In the genomic region with DNA sequence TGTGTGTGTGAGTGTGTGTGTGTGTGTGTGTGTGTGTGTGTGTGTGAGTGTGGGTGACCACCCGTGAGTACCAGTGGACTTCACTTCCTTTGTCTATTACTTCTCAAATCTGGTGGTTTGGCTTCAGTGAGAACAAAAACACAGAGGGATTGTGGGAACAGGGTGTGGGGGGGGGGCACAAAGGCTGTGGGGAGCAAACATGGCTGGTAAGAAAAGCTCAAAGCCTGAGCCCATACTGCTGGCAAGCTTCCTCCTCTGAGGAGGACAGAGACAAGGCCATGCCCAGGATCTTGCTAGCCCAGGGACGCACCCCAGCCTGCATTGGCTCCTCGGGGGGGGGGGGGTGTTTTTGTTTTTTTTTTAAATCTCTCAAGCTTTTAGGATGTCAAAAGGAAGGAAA, we compare ENCODE assay signal across 11 mouse cellular contexts. TPM values are rescaled to one million over a fixed set of nuclear protein-coding genes. Genes with fewer than 3 reads are reported as not detected.
DNase-seq lines count a peak whose midpoint lies in the region; ATAC-seq and TF ChIP-seq lines count a peak whose summit lies in the region.
"Had no signal": no experiment of that assay in that cellular context is flagged by ENCODE, and none has a peak within 500 bp of the region (broad histone marks: within the 10 kb centered on the region; RNA-seq: fewer than 3 reads in every experiment).

No protein-coding gene starts in this region.

- WGBS in embryonic facial prominence, embryonic 14.5 days = 68% methylated on average over 3 of the region's 3 CpGs
- 81% methylated on average over 3 of the region's 3 CpGs for WGBS in limb, embryonic 15.5 days

- ATAC-seq in embryonic facial prominence, embryonic 14.5 days (ENCODE audit: low read depth) = no peak
- no peak for ATAC-seq in limb, embryonic 15.5 days (ENCODE audit: insufficient number of reproducible peaks, low FRiP score, low TSS enrichment, low read depth)
- ATAC-seq: CD4-positive, CD25-positive, alpha-beta regulatory T cell, adult 4 months had no signal

- H3K4me2 ChIP-seq in embryonic facial prominence, embryonic 14.5 days (ENCODE audit: low read depth, low read length) = no peak overlapping the region
- no peak overlapping the region for H3K4me2 ChIP-seq in limb, embryonic 15.5 days

- peak overlapping the region; percentile 40 for H3K9ac ChIP-seq in embryonic facial prominence, embryonic 14.5 days (ENCODE audit: low read depth, low read length)
- H3K9ac ChIP-seq in limb, embryonic 15.5 days = no peak overlapping the region

- H3K27ac ChIP-seq in layer of hippocampus, adult 2 months = peak overlapping the region; percentile 43; the same call in 1 of the 2 replicates
- peak overlapping the region; percentile 55; the same call in 1 of the 2 replicates for H3K27ac ChIP-seq in embryonic facial prominence, embryonic 14.5 days (replicated peaks; ENCODE audit: low read depth, low read length)
- H3K27ac ChIP-seq in limb, embryonic 15.5 days = 0 out of 2 replicates have a peak overlapping the region, but pooled peaks have one; percentile 40
- H3K27ac ChIP-seq: left cerebral cortex, adult 2 months had no signal

- peaks cover 20% of the 10 kb centered on the region for H3K4me1 ChIP-seq in embryonic facial prominence, embryonic 14.5 days (ENCODE audit: control insufficient read depth, insufficient read depth, low read length)
- peaks cover 32% of the 10 kb centered on the region for H3K4me1 ChIP-seq in limb, embryonic 15.5 days

- no peak overlapping the region for H3K4me3 ChIP-seq in layer of hippocampus, adult 2 months
- H3K4me3 ChIP-seq in embryonic facial prominence, embryonic 14.5 days (ENCODE audit: low read depth, low read length) = no peak overlapping the region
- no peak overlapping the region for H3K4me3 ChIP-seq in limb, embryonic 15.5 days
- H3K4me3 ChIP-seq: left cerebral cortex, adult 2 months had no signal

- no peaks in the 10 kb centered on the region for H3K36me3 ChIP-seq in embryonic facial prominence, embryonic 14.5 days (ENCODE audit: control insufficient read depth, insufficient read depth, low read length)
- peaks cover 3% of the 10 kb centered on the region; the same call in 1 of the 2 replicates for H3K36me3 ChIP-seq in limb, embryonic 15.5 days

- no peaks in the 10 kb centered on the region for H3K27me3 ChIP-seq in embryonic facial prominence, embryonic 14.5 days (replicated peaks; ENCODE audit: control insufficient read depth, insufficient read depth, low read length)
- 0 out of 2 replicates have a peak, but pooled peaks cover 7% of the 10 kb centered on the region for H3K27me3 ChIP-seq in limb, embryonic 15.5 days

- no peak for TF ChIP-seq CTCF in layer of hippocampus, adult 2 months (conservative IDR thresholded peaks at IDR 0.05)

- DNase-seq in gastrocnemius, postnatal 25 days = peak; percentile 5
- no peak for DNase-seq in gastrocnemius, adult 18-20 months (ENCODE audit: low spot score)
- no peak for DNase-seq in layer of hippocampus, adult 2 months (ENCODE audit: low spot score in 2 of 2)
- no peak for DNase-seq in layer of hippocampus, postnatal 14 days (ENCODE audit: low spot score in 2 of 2)
- DNase-seq in embryonic facial prominence, embryonic 14.5 days (ENCODE audit: low spot score) = no peak
- DNase-seq in spleen, adult 18-20 months = no peak
- DNase-seq in retina, embryonic 14.5 days (ENCODE audit: low spot score) = no peak

- H3K9me3 ChIP-seq in embryonic facial prominence, embryonic 14.5 days (ENCODE audit: control insufficient read depth, low read length) = no peaks in the 10 kb centered on the region
- H3K9me3 ChIP-seq in limb, embryonic 15.5 days = no peaks in the 10 kb centered on the region

RNA-seq across cellular contexts. Expression of a gene that starts 20.3 kb away (rescaled TPM):
- total RNA-seq in gastrocnemius, postnatal 25 days (2021) = 10 to 100 TPM; 13.2 to 14.7 TPM
- 1 to 10 TPM; 5.2 to 8.2 TPM for total RNA-seq in gastrocnemius, adult 18-20 months (2021)
- 10 to 100 TPM; 20.0 to 23.4 TPM for total RNA-seq in layer of hippocampus, adult 2 months (2021)
- total RNA-seq in layer of hippocampus, postnatal 14 days (2021) = 10 to 100 TPM; 22.2 to 22.8 TPM
- 17.3 and 17.6 TPM in 2 replicates for polyA plus RNA-seq in embryonic facial prominence, embryonic 14.5 days (2014; fragmentation: Nextera tagmentation; extraction: Ambion mirVana)
- polyA plus RNA-seq in limb, embryonic 15.5 days (2015; fragmentation: Nextera tagmentation; extraction: Ambion mirVana) = 17.1 and 18.6 TPM in 2 replicates
- polyA plus RNA-seq: CD4-positive, CD25-positive, alpha-beta regulatory T cell, adult 4 months had no signal

RNA-seq across cellular contexts. Expression of a gene that starts 32.2 kb away (rescaled TPM):
- total RNA-seq in gastrocnemius, postnatal 25 days (2021) = not detected
- not detected for total RNA-seq in gastrocnemius, adult 18-20 months (2021)
- total RNA-seq in layer of hippocampus, adult 2 months (2021) = not detected
- not detected for total RNA-seq in layer of hippocampus, postnatal 14 days (2021)
- 0.11 TPM in 1 of 2 replicates, not detected in the other for polyA plus RNA-seq in embryonic facial prominence, embryonic 14.5 days (2014; fragmentation: Nextera tagmentation; extraction: Ambion mirVana)
- not detected in 2 replicates for polyA plus RNA-seq in limb, embryonic 15.5 days (2015; fragmentation: Nextera tagmentation; extraction: Ambion mirVana)
- total RNA-seq: common myeloid progenitor, adult 5-6 weeks; left cerebral cortex, adult 2 months had no signal

RNA-seq across cellular contexts. Expression of a gene that starts 35.6 kb away (rescaled TPM):
- 10 to 100 TPM; 33.1 to 36.7 TPM for total RNA-seq in gastrocnemius, postnatal 25 days (2021)
- total RNA-seq in gastrocnemius, adult 18-20 months (2021) = 10 to 100 TPM; 40.1 to 41.4 TPM
- total RNA-seq in layer of hippocampus, adult 2 months (2021) = 10 to 100 TPM; 23.0 to 26.8 TPM
- 10 to 100 TPM; 27.3 to 30.0 TPM for total RNA-seq in layer of hippocampus, postnatal 14 days (2021)
- polyA plus RNA-seq in embryonic facial prominence, embryonic 14.5 days (2014; fragmentation: Nextera tagmentation; extraction: Ambion mirVana) = 75.8 and 77.4 TPM in 2 replicates
- 70.4 and 76.0 TPM in 2 replicates for polyA plus RNA-seq in limb, embryonic 15.5 days (2015; fragmentation: Nextera tagmentation; extraction: Ambion mirVana)

RNA-seq across cellular contexts. Expression of a gene that starts 35.7 kb away (rescaled TPM):
- total RNA-seq in gastrocnemius, postnatal 25 days (2021) = 10 to 100 TPM; 20.6 to 22.1 TPM
- total RNA-seq in gastrocnemius, adult 18-20 months (2021) = 10 to 100 TPM; 18.4 to 28.1 TPM
- 10 to 100 TPM; 26.2 to 32.2 TPM for total RNA-seq in layer of hippocampus, adult 2 months (2021)
- 10 to 100 TPM; 28.8 to 29.3 TPM for total RNA-seq in layer of hippocampus, postnatal 14 days (2021)
- polyA plus RNA-seq in embryonic facial prominence, embryonic 14.5 days (2014; fragmentation: Nextera tagmentation; extraction: Ambion mirVana) = 72.9 and 74.8 TPM in 2 replicates
- polyA plus RNA-seq in limb, embryonic 15.5 days (2015; fragmentation: Nextera tagmentation; extraction: Ambion mirVana) = 83.4 and 86.0 TPM in 2 replicates

RNA-seq across cellular contexts. Expression of a gene that starts 44.7 kb away (rescaled TPM):
- total RNA-seq in gastrocnemius, postnatal 25 days (2021) = 10 to 100 TPM; 21.3 to 23.5 TPM
- total RNA-seq in gastrocnemius, adult 18-20 months (2021) = 10 to 100 TPM; 19.1 to 26.2 TPM
- total RNA-seq in layer of hippocampus, adult 2 months (2021) = 10 to 100 TPM; 41.0 to 41.6 TPM
- total RNA-seq in layer of hippocampus, postnatal 14 days (2021) = 10 to 100 TPM; 38.5 to 48.9 TPM
- 42.8 and 43.9 TPM in 2 replicates for polyA plus RNA-seq in embryonic facial prominence, embryonic 14.5 days (2014; fragmentation: Nextera tagmentation; extraction: Ambion mirVana)
- 41.4 and 48.0 TPM in 2 replicates for polyA plus RNA-seq in limb, embryonic 15.5 days (2015; fragmentation: Nextera tagmentation; extraction: Ambion mirVana)
